8 mouse cellular contexts compared by ENCODE assay signal in genomic region chr11:54303728-54304470, GRCm38 (mm10). TPM values are rescaled to one million over a fixed set of nuclear protein-coding genes. Genes with fewer than 3 reads are reported as not detected.
DNase-seq lines count a peak whose midpoint lies in the region; ATAC-seq and TF ChIP-seq lines count a peak whose summit lies in the region.

Gene Acsl6, plus strand, starts transcription at chr11:54303798.

- DNase-seq in spleen, adult 2 months (ENCODE audit: low read depth in 1 of 2, low spot score in 2 of 2) = no peak
- no peak for DNase-seq in spleen, postnatal 14 days (ENCODE audit: low spot score in 2 of 2)
- DNase-seq in cerebellum, adult 18-20 months = peak; percentile 70 to 83
- DNase-seq in lung, postnatal 36 days = no peak

- peak within 1 kb of the TSS; percentile 69 for H3K4me2 ChIP-seq in forebrain, embryonic 15.5 days (replicated peaks)
- peak within 1 kb of the TSS; percentile 85 for H3K4me2 ChIP-seq in intestine, embryonic 16.5 days (ENCODE audit: low read depth, low read length)
- peak within 1 kb of the TSS; percentile 92 for H3K4me2 ChIP-seq in stomach, embryonic 14.5 days (replicated peaks; ENCODE audit: low read depth, low read length)

- no peak for TF ChIP-seq POLR2A in spleen, adult 2 months (IDR thresholded peaks at IDR 0.05; ENCODE audit: low read depth, low read length)

- peak within 1 kb of the TSS; percentile 41; the same call in 1 of the 2 replicates for H3K4me3 ChIP-seq in spleen, adult 2 months (ENCODE audit: extremely low read depth, insufficient read depth, insufficient read length)
- H3K4me3 ChIP-seq in forebrain, embryonic 15.5 days = peak within 1 kb of the TSS; percentile 91
- peak within 1 kb of the TSS; percentile 60 for H3K4me3 ChIP-seq in intestine, embryonic 16.5 days (ENCODE audit: low read length)
- peak within 1 kb of the TSS; percentile 49 for H3K4me3 ChIP-seq in stomach, embryonic 14.5 days (ENCODE audit: low read depth, low read length)

- peak; percentile 74 for ATAC-seq in forebrain, embryonic 15.5 days (replicated peaks)
- ATAC-seq in intestine, embryonic 16.5 days = peak; percentile 38; the same call in 1 of the 2 replicates
- no peak for ATAC-seq in megakaryocyte-erythroid progenitor cell, adult 5-6 weeks (replicated peaks; ENCODE audit: low FRiP score, low TSS enrichment, poor library complexity, severe bottlenecking)
- no peak for ATAC-seq in stomach, embryonic 14.5 days (ENCODE audit: insufficient number of reproducible peaks, insufficient read depth, low FRiP score, low read depth)

- H3K9me3 ChIP-seq in forebrain, embryonic 15.5 days = no peaks in the 10 kb centered on the region
- no peaks in the 10 kb centered on the region for H3K9me3 ChIP-seq in intestine, embryonic 16.5 days (ENCODE audit: control insufficient read depth, low read length)
- H3K9me3 ChIP-seq in stomach, embryonic 14.5 days (ENCODE audit: control insufficient read depth, low read depth, low read length) = no peaks in the 10 kb centered on the region

- 2% methylated on average over 54 of the region's 59 CpGs for WGBS in spleen, adult 2 months
- WGBS in forebrain, embryonic 15.5 days = under 1% methylated on average over 59 of the region's 59 CpGs
- under 1% methylated on average over 50 of the region's 59 CpGs for WGBS in intestine, embryonic 16.5 days
- WGBS in stomach, embryonic 14.5 days = under 1% methylated on average over 59 of the region's 59 CpGs

- H3K27ac ChIP-seq in spleen, adult 2 months (ENCODE audit: insufficient read depth, low read length) = no peak within 1 kb of the TSS
- peak within 1 kb of the TSS; percentile 86 for H3K27ac ChIP-seq in forebrain, embryonic 15.5 days (replicated peaks)
- H3K27ac ChIP-seq in intestine, embryonic 16.5 days (ENCODE audit: low read length) = no peak within 1 kb of the TSS
- no peak within 1 kb of the TSS for H3K27ac ChIP-seq in stomach, embryonic 14.5 days (ENCODE audit: low read length)

- H3K36me3 ChIP-seq in spleen, adult 2 months (ENCODE audit: control insufficient read depth, insufficient read depth, low read length) = no peaks in the 10 kb centered on the region
- H3K36me3 ChIP-seq in forebrain, embryonic 15.5 days = no peaks in the 10 kb centered on the region
- H3K36me3 ChIP-seq in intestine, embryonic 16.5 days (ENCODE audit: control insufficient read depth, insufficient read depth, low read length) = no peaks in the 10 kb centered on the region
- H3K36me3 ChIP-seq in stomach, embryonic 14.5 days (ENCODE audit: control insufficient read depth, insufficient read depth, low read length) = no peaks in the 10 kb centered on the region

- H3K4me1 ChIP-seq in spleen, adult 2 months (ENCODE audit: control insufficient read depth, insufficient read depth, insufficient read length) = peaks cover 5% of the 10 kb centered on the region; the same call in 1 of the 2 replicates
- H3K4me1 ChIP-seq in forebrain, embryonic 15.5 days = peaks cover 41% of the 10 kb centered on the region
- 0 out of 2 replicates have a peak, but pooled peaks cover 2% of the 10 kb centered on the region for H3K4me1 ChIP-seq in intestine, embryonic 16.5 days (ENCODE audit: control insufficient read depth, insufficient read depth, low read length)
- peaks cover 4% of the 10 kb centered on the region; the same call in 1 of the 2 replicates for H3K4me1 ChIP-seq in stomach, embryonic 14.5 days (ENCODE audit: control insufficient read depth, insufficient read depth, low read length)

- no peak for TF ChIP-seq CTCF in spleen, adult 2 months (IDR thresholded peaks at IDR 0.05; ENCODE audit: extremely low read depth, insufficient read depth, insufficient read length, insufficient replicate concordance)

- peak within 1 kb of the TSS; percentile 77 for H3K9ac ChIP-seq in forebrain, embryonic 15.5 days (replicated peaks)
- peak within 1 kb of the TSS; percentile 64 for H3K9ac ChIP-seq in intestine, embryonic 16.5 days (ENCODE audit: low read depth, low read length)
- peak within 1 kb of the TSS; percentile 25; the same call in 1 of the 2 replicates for H3K9ac ChIP-seq in stomach, embryonic 14.5 days (replicated peaks; ENCODE audit: low read depth, low read length)

- H3K27me3 ChIP-seq in spleen, adult 2 months (ENCODE audit: control insufficient read depth, insufficient read depth, low read length) = peaks cover 12% of the 10 kb centered on the region
- no peaks in the 10 kb centered on the region for H3K27me3 ChIP-seq in forebrain, embryonic 15.5 days
- no peaks in the 10 kb centered on the region for H3K27me3 ChIP-seq in intestine, embryonic 16.5 days (replicated peaks; ENCODE audit: control insufficient read depth, insufficient read depth, low read length)
- 0 out of 2 replicates have a peak, but pooled peaks cover 3% of the 10 kb centered on the region for H3K27me3 ChIP-seq in stomach, embryonic 14.5 days (ENCODE audit: control insufficient read depth, insufficient read depth, low read length)

RNA-seq across cellular contexts. Expression of gene Acsl6, which starts in this region (rescaled TPM):
- 1.1 and 1.3 TPM in 2 replicates for polyA plus RNA-seq in spleen, adult 2 months (2012; rRNA removed)
- 37.2 and 37.5 TPM in 2 replicates for polyA plus RNA-seq in forebrain, embryonic 15.5 days (2015; fragmentation: Nextera tagmentation; extraction: Ambion mirVana)
- 1.5 TPM in 2 replicates for polyA plus RNA-seq in intestine, embryonic 16.5 days (2015; fragmentation: Nextera tagmentation; extraction: Ambion mirVana)
- total RNA-seq in megakaryocyte-erythroid progenitor cell, adult 5-6 weeks (2014; fragmentation: Nextera tagmentation) = 11.9 and 22.5 TPM in 2 replicates
- total RNA-seq in megakaryocyte-erythroid progenitor cell, adult 5-6 weeks (2017) = 20.0 and 23.1 TPM in 2 replicates
- polyA plus RNA-seq in stomach, embryonic 14.5 days (2014; fragmentation: Nextera tagmentation; extraction: Ambion mirVana) = 2.4 and 3.0 TPM in 2 replicates

Comparison
In these comparisons a context has a peak if more than half of its experiments do, and no peak if none do; other contexts are left out.
1. DNase-seq: peak in cerebellum, adult 18-20 months (2 of 2); none in spleen, adult 2 months (0 of 2), spleen, postnatal 14 days (0 of 2) and lung, postnatal 36 days (single experiment).
2. H3K4me3 ChIP-seq: peak in every context shown above with its lines; median percentile 91 in forebrain, embryonic 15.5 days; 60 in intestine, embryonic 16.5 days; 49 in stomach, embryonic 14.5 days; 41 in spleen, adult 2 months.
3. ATAC-seq: peak in forebrain, embryonic 15.5 days (single experiment) and intestine, embryonic 16.5 days (single experiment); none in megakaryocyte-erythroid progenitor cell, adult 5-6 weeks (single experiment) and stomach, embryonic 14.5 days (single experiment).
4. H3K9ac ChIP-seq: peak in every context shown above with its lines; median percentile 77 in forebrain, embryonic 15.5 days; 64 in intestine, embryonic 16.5 days; 25 in stomach, embryonic 14.5 days.
5. Peak in every context shown above with its lines, with median percentiles within 50 percentile points of each other: H3K4me2 ChIP-seq.